Mouse (Mus musculus): ENCODE measurements around the gene Gm6710.
"Not testable (repeated sequence)": the region's sequence is repeated elsewhere in the genome, so short reads cannot be mapped to it uniquely, and the experiment has no call there.

Gm6710 gene

GRCm38 (mm10) chr2:175869024-175869423, at the start of gene Gm6710:
Gene Gm6710 (plus strand): TSS chr2:175869219.
- DNase-seq, result not testable (repeated sequence)

Measured in thymus, postnatal 36 days (tissue).